Mouse (Mus musculus) thymus, adult 18-20 months (tissue): ENCODE measurements around the gene Rinl.
A peak's percentile ranks its signal among the peaks of the same experiment; 100 is the strongest.

Experiments
- DNase-seq, 2 experiments: peaks; one replicate each; pipeline ENCODE4 v3.0.0; 2022; ENCODE audit warnings: mixed read lengths in 2 of 2

Gene Rinl

GRCm38 (mm10) chr7:28825686-28826401 is 37.1 kb downstream of the Rinl start:
- peak in 1 of 2 experiments; percentile 36 for DNase-seq

DNA sequence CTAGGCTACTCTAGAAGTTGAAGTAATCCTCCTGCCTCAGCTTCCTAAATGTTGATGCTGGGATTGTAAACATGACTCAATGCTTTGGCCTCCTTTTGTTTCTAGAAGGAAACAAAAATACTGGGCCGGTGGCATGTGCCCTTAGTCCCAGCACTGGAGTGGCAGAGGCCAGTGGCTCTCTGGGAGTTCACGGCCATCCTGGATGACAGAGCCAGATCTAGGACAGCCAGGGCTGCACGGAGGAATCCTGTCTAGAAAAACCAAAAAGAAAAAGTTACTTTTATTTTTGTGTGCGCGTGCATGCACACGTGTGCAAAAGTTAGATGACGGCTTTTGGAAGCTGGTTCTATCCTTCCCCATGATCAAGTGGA is 37.6 kb downstream of the Rinl start:
- DNase-seq, result no peak

DNA sequence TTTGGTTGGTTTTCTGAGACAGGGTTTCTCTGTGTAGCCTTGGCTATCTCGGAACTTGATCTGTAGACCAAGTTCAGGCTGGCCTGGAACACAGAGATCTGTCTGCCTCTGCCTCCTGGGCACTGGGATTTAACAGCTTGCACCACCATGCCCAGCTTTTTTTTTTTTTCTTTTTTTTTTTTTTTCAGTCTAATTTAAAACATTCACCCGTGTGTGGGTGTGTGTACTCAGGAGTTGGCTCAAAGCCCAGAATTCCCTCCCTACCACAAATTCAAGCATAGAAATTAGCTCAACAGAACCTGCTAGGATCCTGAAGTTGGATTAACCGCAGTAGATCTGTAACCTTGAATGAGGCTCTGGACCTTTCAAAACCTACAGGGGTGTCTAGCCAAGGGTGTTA is 38.6 kb downstream of the Rinl start:
- DNase-seq, result no peak

GRCm38 (mm10) chr7:28829821-28830220 is 41.1 kb downstream of the Rinl start:
- DNase-seq, result no peak

GRCm38 (mm10) chr7:28830981-28831380 is 42.2 kb downstream of the Rinl start:
- DNase-seq, result no peak

DNA sequence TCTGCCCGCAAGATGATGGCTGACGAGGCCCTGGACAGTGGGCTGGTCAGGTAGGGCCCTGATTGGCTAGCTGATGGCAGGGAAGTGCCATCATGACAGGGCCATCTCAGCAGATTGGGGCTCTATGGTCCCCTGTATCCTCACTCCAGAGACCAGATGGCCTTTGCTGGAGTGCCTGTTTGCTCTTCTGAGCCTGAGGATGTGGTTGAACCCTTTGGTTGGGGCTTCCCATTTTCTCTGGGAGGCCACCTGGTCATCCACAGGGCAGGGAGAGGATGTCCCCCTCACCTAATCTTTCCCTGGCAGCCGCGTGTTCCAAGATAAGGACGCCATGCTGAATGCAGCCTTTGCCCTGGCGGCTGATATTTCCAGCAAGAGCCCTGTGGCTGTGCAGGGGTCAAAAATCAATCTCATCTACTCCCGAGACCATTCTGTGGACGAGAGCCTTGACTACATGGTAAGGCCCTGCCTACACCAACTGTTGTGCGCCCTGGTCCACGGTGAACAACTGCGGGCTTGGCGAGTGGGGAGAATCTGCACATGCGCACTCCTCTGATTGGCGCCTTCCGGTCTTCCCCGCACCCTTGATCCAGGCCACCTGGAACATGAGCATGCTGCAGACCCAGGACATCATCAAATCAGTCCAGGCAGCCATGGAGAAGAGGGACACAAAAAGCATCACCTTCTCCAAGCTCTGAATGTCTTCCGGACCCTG is 42.8 kb downstream of the Rinl start:
- no peak for DNase-seq

- DNase-seq, result no peak
Observed at GRCm38 (mm10) chr7:28832137-28832536, 43.4 kb downstream of the Rinl start.

GRCm38 (mm10) chr7:28833723-28834347 is 45.1 kb downstream of the Rinl start, which contains the start of gene Lgals4:
Gene Lgals4 (plus strand): TSS chr7:28833854.
- DNase-seq, result no peak

DNA sequence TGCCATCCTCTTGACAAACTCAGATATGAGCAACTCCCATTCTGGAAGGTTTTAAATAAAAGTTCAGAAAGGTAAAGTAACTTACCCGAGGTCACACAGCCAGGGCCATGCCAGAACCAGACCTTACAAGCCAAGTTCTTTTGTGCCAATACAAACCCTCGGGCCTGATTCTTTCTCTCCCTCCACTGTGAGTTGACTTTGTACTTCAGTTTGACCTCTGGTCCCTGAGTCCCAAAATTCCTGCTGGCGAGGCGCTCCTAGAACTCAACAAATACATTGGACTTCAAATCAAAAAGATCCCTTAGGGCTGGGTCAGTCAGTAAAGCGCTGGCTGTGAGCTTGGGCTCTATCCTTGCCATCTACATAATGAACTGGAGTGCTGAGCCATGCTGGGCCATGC is 48.2 kb downstream of the Rinl start:
- no peak for DNase-seq

- DNase-seq, result no peak
Observed at GRCm38 (mm10) chr7:28838331-28838730, 49.6 kb downstream of the Rinl start.

DNA sequence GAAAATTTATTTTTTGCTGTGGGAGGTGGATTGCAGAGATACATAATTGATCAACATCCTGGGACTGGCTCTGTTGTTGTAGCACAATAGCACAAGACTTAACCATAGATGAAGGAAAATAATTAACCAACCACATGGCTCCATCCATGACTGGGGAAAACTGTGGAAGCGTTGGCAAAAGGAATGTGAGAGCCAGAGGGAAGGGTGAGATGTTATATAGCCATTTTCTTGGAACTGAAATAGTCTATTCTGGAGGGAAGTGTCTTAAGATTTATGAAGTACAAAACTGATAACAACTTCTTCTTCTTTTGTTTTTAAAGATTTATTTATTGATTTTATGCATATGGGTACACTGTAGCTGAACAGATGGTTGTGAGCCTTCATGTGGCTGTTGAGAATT is 58.5 kb downstream of the Rinl start:
- DNase-seq, result no peak
